Mouse (Mus musculus): ENCODE measurements at regions not wholly inside any gene's neighbourhood (a gene's known extent, or its start where the extent isn't known, plus 50 kb on each side); places are given as distances from the start of the nearest gene placed in this dataset.
"Not testable (repeated sequence)": the region's sequence is repeated elsewhere in the genome, so short reads cannot be mapped to it uniquely, and the experiment has no call there.

DNA sequence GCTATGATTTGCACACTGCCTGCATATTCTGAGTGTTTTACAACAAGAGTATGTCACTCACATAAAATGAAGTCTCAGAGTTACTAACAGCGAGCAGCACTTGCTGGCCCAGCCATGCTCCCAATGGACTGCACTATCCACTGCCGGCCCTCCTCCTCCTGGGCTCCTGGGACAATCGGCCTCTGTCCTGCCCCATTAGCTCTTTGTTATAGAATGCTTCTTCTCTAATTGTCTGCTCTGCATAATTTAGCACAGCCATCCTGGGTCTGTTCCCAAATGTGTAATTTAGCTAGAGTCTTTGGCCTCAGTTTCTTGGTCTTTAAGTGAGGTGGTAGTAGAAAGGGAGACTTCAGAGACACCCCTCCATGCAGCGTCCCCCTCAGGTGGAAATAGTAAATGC is 426.2 kb downstream of the Ptpru start:
- in situ Hi-C loops (cut with MboI, MseI): no loop called here

DNA sequence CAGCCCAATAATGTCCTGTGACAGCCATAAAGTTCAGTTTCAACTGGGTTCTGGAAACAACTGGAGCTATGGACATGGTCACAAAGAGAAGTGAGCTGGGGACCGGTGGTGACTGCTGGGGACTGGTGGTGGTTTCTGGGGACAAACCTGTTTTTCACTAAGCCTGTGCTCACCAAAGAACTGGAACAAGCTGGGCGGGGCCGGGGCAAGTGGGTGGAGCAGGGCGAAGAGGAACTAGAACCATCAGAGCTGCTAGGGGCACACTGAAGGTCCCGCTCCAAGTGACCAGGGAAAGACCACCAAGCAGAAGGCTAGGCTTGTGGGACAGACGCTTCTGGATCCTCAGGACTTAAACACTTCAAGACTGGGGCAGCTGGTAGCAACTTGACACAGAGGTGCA is 424.7 kb downstream of the Ptpru start:
- in situ Hi-C loops (cut with MboI, MseI): no loop called here

DNA sequence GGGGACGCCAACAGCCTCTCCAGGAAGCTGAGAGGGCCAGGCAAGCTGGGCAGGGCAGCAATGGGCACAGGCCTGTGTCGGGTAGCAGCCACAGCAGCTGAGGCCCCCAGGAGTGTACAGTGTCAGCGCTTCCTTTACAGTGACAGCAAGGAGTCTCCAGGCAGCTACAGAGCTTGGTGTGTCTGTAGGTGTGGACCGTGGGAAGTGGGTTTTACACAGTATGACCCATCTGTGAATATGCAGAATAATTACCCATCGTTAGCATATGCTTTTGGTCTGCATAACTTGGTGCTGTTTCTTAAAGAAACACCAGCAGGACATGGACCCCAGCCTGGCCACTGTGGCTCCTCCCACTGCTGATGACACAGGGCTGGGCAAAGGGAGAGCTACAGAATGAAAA is 422.6 kb downstream of the Ptpru start:
- in situ Hi-C loops (cut with MboI, MseI): no loop called here

DNA sequence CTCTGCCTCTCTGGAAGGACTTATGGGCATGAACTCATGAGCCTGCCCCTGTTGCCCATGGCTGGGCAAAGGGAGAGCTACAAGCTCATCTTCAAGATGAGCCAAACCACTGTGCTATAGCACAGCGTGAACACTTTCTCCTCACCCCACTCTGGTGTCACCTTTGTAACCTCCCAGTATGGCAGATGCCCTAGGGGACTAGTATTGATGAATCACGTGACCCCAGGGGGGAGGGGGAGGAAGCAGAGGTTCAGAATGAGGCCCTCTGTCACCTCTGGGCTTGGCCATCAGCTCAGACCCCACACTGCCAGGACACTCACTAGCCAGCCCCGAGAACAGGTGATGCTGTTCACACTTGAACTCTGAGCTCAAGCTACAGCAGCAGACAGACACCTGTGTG is 421.9 kb downstream of the Ptpru start:
- in situ Hi-C loops (cut with MboI, MseI): no loop called here

DNA sequence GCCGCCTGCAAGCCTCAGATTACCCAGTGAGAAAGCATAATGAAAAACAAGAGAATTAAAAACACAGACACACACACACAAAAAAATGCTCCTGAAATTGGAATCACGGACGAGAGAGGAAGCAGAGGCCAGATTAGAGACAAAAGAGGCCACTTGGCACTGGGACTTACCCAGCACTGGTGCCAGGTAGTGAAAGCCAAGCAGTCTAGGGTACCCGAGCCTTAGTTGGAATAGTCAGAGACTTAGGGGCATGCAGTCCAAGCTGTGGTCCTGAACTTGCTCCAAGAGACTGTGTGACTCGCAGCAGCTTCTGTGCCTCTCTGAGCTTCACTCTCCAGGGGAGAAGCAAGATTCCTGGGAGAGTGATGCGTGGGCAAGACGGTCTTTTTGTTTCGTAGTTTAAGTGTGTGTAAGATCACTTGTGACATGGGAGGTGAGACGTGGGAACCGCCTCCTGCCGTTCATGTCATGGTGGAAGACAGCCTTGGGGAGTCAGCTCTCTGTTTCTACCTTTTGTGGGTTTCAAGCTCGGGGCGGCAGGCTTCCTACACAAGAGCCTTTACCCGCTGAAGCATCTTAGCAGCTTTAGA is 420.8 kb downstream of the Ptpru start:
- in situ Hi-C loops (cut with MboI, MseI): no loop called here

DNA sequence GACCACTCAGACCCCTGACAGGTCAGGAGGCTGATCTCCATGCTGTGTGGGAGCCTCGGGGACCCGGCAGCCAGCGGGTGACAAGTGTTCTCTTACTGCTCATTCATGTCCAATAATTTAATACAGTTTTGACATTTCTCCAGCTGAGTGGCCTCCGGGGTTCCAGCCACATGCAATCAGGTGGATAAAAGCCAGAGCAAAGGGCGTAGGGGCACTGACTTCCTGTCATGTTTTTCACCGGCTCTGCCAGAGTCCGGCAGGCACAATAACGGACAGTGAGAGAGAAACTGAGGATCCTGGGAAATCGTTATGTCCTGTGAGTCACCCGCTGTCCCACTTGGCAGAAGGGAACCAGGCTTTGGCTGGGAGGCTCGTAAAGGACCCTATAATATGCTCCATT is 412.8 kb downstream of the Ptpru start:
- in situ Hi-C loops (cut with MboI, MseI): no loop called here

DNA sequence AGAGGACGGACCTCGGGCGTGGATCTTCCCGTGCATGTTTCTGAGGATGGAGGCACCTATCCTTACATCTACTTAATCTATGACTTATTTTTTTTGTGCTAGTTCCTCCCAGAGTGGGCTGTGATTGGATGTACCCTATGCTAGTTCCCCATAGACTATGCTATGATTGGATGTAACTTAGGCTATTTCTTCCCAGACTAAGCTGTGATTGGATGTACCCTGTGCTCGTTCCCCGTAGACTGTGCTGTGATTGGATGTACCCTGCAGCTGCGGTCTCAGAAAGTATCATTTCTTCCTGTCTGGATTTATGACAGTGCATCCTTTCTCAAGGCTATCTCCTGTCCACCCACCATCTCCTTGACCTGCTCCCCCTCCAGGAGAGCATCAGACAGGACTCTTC is 410.2 kb downstream of the Ptpru start:
- in situ Hi-C loops (cut with MboI, MseI): no loop called here

DNA sequence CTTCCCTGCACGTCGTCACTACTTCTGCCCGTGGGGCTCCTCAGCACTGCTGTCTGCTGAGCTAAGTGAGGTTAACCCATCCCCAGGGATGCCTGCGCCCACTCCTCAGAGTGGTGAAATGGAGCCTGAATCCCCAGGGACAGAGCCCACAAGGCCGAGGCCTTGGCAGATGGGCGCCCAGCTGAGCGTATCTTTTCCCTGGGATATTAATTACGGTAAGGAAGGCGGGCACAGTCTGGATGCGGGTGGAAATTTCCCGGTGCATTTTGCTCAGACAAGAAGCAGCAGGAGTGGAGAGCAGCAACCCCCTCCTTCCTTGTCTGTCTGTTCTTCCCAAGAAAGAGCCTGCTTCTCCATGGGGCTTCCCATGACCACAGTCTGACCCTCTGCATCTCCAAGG is 408.7 kb downstream of the Ptpru start:
- in situ Hi-C loops (cut with MboI, MseI): no loop called here

DNA sequence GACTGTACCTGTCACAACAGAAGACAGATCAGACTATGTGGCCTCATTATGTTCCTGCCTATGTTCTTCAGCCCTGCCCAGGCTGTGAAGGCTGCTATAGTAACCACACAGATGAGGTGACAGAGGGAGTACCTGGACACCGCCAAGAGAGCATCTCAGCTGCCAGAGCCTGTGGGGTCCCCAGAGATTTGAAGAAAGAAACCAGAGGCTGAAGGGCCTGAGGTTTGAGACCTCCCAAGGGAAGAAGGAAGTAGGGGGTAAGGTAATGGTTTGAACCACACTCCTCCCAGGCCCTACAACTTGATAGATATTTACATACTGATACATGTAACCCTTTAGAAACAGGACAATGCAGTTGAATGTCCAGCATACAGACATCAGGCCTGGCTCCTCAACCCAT is 407.7 kb downstream of the Ptpru start:
- in situ Hi-C loops (cut with MboI, MseI): no loop called here

DNA sequence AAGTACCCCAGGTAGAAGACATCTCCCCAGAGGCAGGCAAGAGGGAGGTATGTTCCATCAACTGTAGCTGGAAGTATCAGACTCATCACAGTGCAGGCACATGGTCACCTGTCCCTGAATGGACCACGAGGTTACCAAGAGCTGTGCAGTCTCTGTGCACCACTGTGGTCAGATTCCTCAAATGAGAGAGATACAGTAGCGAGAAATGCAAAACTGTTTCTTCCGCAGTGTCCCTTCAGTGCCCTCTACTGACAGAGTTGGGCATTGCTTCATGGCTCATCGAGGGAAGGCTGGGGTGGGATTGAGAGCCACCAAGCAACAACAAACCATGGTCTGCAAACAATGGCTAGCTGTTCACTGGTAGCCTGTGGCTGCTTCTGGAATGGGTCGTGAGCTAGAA is 406.9 kb downstream of the Ptpru start:
- in situ Hi-C loops (cut with MboI, MseI): no loop called here

DNA sequence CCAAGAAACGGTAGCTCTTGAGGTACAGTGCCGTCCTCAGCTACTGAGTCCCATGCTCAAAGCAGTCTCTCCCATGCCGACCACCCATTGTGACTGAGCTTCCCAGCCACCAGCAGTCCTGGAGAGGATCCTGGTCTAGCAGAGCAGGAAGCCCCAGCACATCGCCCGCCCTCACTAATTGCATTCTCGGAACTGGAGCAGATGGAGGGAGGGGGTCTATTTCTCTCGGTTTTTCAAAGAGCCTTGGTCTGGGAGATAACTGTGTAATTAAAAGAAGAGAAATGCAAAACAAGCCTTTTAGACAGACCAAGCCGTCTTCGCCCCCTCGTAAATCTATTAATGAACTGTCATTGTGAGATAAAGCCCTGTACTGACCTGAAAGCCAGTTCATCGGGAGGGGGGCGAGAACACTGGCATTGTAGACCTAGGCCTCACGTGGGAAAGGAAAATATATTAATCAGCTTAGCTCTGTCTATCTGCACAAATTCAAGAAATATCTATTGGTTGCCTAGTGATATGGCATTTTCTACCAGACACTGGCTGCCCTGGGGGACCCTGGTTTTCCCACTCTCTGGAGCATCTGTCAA is 405.4 kb downstream of the Ptpru start:
- in situ Hi-C loops (cut with MboI, MseI): no loop called here

DNA sequence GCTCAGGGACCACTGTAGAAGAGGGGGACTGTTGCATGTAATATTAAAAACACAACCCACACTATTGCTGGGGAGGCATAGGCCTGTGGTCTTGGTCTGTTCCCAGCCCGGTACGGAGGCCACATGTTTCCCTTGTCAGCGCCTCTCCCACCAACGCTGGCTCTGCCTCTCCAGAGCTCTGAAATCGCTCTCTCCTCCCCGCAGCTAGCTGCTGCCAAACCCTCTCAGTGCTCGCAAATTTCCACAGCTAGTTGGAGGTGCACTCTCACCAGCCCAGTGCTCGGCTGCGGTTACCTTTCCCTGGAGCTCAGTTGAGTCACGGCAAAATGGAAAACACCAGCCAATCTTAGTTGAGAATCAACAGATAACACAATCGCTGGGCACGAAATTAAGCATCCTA is 402.9 kb downstream of the Ptpru start:
- in situ Hi-C loops (cut with MboI, MseI): no loop called here

DNA sequence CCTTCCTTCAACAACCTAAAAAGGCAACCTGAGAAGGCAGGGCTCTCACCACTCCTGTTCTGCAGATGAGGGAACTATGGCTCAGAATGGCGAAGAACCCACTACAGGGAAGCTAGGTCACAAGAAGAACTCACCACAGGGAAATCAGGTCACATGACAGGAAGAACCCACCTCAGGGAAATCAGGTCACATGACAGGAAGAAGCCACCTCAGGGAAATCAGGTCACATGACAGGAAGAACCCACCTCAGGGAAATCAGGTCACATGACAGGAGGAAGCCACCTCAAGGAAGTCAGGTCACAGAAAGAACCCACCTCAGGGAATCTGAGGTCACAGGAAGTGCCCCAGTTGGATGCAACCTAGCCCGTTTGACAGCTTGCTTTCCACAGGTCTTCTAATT is 399.7 kb downstream of the Ptpru start:
- in situ Hi-C loops (cut with MboI, MseI): no loop called here

DNA sequence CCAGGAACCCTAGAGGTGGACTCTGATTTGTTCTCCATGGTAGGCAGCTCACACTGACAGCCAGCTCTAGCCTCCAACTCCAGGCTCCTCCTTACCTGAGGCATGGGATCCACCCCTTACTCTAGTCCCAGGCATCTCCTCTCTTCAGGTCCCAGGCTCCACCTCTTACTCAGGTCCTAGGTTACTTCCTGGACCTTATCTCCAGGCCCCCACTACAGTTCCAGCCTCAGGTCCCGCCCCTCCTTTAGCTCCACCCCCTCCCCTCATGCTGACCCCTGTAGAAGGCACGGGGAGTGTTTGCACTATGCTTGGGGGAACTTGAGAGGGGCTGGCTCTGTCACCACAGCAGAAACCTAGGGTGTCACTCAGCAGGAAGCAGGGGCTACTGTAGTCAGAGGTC is 399.2 kb downstream of the Ptpru start:
- in situ Hi-C loops (cut with MboI, MseI): no loop called here

DNA sequence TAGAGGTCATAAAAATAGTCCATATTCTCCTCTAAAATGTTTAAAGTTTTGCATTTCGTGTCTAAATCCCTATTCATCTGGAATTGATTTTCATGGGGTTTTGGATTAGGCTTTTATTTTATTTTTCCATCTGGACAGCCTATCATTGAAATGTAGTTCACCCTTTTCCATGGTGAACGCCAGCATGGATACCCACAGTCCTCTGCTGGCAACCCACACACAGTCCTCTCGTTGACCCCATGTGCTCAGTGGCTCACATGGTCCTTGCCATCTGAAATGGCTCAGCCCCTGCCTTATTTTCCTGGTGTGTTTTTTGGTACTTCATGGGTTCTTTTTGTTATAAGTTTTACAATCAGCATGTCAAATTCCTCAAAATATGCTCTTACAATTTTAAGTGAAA is 397.2 kb downstream of the Ptpru start:
- in situ Hi-C loops (cut with MboI, MseI): no loop called here

DNA sequence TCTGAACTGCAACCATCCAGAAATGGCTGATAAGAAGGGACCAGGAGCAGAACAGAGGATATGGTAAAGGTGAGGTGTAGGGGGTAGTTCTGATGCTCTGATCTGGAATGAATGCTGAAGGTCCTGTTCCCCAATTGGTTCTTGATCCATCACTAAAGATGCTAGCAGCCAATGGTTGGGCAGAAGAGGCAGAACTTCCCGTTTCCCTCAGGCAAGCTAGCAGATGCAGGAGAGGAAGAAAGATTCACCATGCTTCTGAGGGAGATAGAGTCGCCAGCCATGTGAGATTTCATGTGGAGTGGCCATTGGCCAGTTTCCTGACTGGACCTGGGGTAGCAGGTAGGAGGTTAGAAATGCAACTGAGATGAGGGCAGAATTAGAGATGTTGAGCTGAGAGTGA is 394.6 kb downstream of the Ptpru start:
- in situ Hi-C loops (cut with MboI, MseI): no loop called here

DNA sequence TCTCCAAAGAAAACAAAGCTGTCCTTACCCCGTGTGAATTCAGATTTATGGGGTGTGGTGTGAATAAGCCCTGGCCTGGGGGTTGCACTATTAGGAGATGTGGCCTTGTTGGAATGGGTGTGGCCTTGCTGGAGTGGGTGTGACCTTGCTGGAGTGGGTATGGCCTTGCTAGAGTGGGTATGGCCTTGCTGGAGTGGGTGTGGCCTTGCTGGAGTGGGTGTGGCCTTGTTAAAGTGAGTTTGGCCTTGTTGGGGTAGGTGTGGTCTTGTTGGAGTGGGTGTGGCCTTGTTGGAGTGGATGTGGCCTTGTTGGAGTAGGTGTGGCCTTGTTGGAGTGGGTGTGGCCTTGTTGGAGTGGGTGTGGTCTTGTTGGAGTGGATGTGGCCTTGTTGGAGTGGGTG is 387.8 kb downstream of the Ptpru start:
- in situ Hi-C loops (cut with MboI, MseI): not testable (repeated sequence)

DNA sequence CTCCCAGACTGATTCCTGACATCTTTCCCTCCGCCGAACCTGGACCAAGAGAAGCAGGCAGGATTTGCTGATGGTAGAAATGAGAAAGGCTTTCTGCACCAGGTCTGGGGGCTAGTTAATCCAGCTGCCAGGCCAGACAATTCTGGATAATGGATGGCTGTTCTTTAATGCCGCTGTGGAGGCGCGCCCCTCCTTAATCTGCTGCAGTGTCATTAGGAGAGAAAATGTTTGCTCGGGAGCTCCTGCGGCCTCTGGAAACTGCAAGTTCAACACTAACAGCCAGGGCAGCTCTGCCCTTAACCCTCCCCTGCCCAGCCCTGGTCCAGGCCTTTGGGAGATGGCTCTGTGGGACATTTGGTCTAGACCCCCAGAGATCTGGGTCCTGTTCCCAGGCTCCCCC is 380.5 kb downstream of the Ptpru start:
- in situ Hi-C loops (cut with MboI, MseI): no loop called here

DNA sequence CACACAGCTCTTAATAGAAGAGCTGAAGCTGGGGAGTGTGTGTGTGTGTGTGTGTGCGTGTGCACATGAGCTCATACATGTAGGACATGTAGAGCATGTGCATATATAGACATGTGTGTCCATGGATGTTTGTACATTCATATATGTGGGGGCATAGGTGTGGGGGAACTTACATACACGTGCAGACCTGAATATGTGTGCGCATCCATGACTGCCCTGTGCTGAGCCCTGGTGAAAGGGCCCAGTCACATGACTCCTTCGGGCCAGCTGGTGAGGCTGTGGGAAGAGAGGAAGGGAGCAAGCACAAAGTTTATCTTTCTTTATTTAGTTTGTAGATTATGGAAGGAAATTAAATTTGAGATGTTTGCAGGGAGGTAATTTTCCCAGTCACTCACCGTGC is 378.3 kb downstream of the Ptpru start:
- in situ Hi-C loops (cut with MboI, MseI): no loop called here

DNA sequence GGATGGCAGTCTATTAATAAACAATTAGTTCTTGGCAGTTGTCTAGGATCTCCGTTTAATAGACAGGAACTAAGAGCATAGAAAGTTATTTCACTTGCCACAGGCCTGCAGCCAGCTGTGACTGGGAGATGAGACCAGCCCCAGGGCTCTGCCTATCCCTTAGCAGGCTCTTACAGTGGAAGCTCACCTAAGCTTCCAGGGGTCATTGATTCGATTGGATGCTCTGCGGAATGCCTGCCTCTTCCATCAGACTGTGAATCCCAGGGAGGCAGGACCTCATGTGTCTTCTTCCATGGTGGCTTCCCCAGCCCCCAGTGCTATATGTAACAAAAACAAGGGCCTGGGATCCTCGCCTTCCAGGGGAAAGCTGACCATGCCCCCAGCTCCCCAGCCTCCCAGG is 376.8 kb downstream of the Ptpru start:
- in situ Hi-C loops (cut with MboI, MseI): no loop called here

DNA sequence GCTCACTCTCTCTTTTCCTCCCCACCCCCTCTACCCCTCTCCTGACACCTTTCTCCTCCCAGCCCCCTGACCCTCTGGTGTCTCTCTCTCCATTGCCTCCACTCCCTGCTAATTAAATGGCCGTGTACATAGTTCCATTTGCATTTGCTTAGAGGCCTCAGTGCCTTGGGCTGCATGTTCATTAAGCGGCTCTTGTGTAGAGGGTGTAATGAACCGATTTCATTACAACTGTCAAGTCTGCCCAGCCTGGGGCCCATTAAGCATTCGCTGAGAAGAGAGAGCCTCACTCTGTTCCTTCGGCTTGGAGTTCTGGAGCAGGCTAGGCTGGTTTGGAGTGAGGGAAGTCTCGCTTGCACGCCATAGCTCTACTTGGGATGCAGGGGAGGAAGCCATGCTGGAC is 376.4 kb downstream of the Ptpru start:
- in situ Hi-C loops (cut with MboI, MseI): no loop called here

DNA sequence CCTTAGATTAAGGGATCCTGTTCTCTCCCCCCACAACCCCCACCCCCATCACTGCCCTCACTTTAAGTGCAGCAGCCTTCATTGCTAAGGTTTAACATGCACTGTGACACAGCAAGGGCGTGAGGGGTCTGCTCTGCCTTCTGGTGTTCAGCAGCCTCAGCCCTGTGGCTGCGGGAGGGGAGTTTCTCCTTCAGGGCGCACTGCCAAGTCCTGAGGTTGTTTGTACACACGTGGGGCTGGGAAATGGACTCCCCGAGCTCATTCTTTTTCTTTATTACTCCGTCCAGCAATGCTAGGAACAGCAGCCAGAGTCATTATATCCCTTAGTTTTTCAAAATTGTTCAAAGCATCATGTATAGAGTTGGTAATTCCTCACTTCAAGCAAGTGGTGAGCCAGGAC is 363.1 kb downstream of the Ptpru start:
- in situ Hi-C loops (cut with MboI, MseI): no loop called here

DNA sequence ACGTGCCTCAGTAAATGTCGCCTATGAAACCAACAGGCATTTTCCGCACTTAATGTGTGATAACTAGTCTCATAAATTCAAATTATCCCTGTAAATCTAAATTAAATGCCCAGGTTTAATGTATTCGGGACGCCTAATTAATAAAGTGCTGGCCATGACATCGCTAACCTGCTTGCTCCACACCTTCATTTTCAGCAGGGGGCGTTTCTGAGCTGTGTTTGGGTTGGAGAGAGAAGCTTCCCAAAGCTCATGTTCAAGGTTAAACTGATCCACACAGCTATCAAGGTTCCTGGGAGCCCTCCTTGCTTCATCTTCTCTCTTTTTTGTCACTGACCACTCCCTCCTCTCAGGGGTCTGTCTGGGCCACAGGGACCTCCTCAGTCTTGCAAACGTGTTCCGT is 359.2 kb downstream of the Ptpru start:
- in situ Hi-C loops (cut with MboI, MseI): no loop called here

DNA sequence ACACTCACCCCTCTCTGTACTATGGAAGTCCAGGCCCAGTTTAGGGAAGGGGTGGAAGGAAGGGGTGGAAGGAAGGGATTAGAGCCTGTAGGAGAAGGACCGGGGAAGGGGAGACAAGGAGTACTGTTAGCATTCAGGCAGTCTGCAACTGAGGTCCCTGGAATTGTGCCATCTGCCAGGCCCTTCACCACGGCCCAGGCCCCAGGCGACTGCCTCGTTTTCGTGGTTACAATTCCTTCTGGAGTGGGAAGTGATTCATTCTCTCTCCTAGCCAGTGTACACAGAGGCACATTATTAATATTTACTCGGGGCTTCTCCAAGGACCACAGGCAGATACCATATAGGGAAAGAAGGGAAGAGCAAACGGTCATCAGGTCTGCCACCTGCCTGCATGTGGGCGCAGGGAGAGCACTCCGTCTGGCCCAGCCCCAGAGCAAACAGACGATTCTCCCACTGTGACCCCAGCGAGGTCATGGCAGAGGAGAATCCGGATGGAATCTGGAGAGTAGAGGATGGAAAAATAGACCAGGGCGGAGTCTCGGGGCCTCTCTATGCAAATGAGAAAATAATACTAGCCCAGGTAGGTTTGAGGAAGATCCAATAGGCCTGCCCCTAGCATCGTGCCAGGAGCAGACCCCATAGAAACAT is 354.0 kb downstream of the Ptpru start:
- in situ Hi-C loops (cut with MboI, MseI): no loop called here

Measured in T-helper 1 cell (primary cell).